Mouse (Mus musculus) forebrain, embryonic 12.5 days (tissue): ENCODE results near the gene Olfr1356. TPM values are rescaled to one million over a fixed set of nuclear protein-coding genes. Genes with fewer than 3 reads are reported as not detected.
"Not testable (repeated sequence)": the region's sequence is repeated elsewhere in the genome, so short reads cannot be mapped to it uniquely, and the experiment has no call there.

Source experiments
- ATAC-seq: fragments of 200-750 bp; cut with Nextera tagmentation; 2 replicates; pipeline ENCODE4 v1.8.0; 2017; ENCODE audit warnings: moderate TSS enrichment; ENCODE audit not compliant: low FRiP score
- H3K27ac ChIP-seq: fragments of 300-500 bp; sonication (generic); 2 replicates; pipeline ENCODE4 v1.5.1; 2016; ENCODE audit warnings: mild to moderate bottlenecking
- H3K27me3 ChIP-seq: fragments of 300-500 bp; sonication (generic); 2 replicates; pipeline ENCODE4 v1.6.1; 2016; ENCODE audit warnings: mild to moderate bottlenecking
- H3K36me3 ChIP-seq: fragments of 300-500 bp; sonication (generic); replicated peaks from 2 replicates; pipeline ENCODE4 v1.6.1; 2016; ENCODE audit warnings: mild to moderate bottlenecking
- H3K4me1 ChIP-seq: fragments of 300-500 bp; sonication (generic); 2 replicates; pipeline ENCODE4 v1.6.1; 2016
- H3K4me2 ChIP-seq: fragments of 300-500 bp; sonication (generic); 2 replicates; pipeline ENCODE4 v1.6.1; 2016; ENCODE audit warnings: mild to moderate bottlenecking, moderate library complexity
- H3K4me3 ChIP-seq: fragments of 300-500 bp; sonication (generic); replicated peaks from 2 replicates; pipeline ENCODE4 v1.5.1; 2016; ENCODE audit warnings: mild to moderate bottlenecking
- H3K9ac ChIP-seq: fragments of 300-500 bp; sonication (generic); 2 replicates; pipeline ENCODE4 v1.6.1; 2016; ENCODE audit warnings: mild to moderate bottlenecking
- H3K9me3 ChIP-seq: fragments of 300-500 bp; sonication (generic); 2 replicates; pipeline ENCODE4 v1.6.1; 2016
- WGBS: fragments of 180-500 bp; shearing (Covaris S2); methylation state at CpG from one replicate; pipeline ENCODE4 v1.1.7; 2016; 5-methylcytosine and 5-hydroxymethylcytosine counted together
- polyA plus RNA-seq: library from polyadenylated mRNA; unstranded; fragments of >200 nt; fragmentation: Nextera tagmentation; extraction: Ambion mirVana; gene quantifications from 2 replicates; pipeline ENCODE4 v1.2.1, GENCODE M21; 2016

The Olfr1356 gene
- not detected in 2 replicates for polyA plus RNA-seq

- Histone ChIP-seq H3K4me3 (no peak within 1 kb of the TSS), H3K27me3 (no peaks in the 10 kb centered on the region), H3K4me1 (no peaks in the 10 kb centered on the region), H3K4me2 (no peak within 1 kb of the TSS), H3K9ac (no peak within 1 kb of the TSS), H3K9me3 (no peaks in the 10 kb centered on the region), H3K27ac (no peak within 1 kb of the TSS), H3K36me3 (no peaks in the 10 kb centered on the region)
- WGBS = 75% methylated on average over 2 of the region's 2 CpGs
- ATAC-seq = no peak
Measured at GRCm38 (mm10) chr10:78852066-78852465, at the start of gene Olfr1356. Olfr1356 (minus strand) TSS chr10:78852166.

GRCm38 (mm10) chr10:78875240-78875639 lies 23.3 kb upstream of the Olfr1356 start, which contains the start of gene Olfr1355:
Olfr1355 (plus strand) TSS chr10:78875540.
- Histone ChIP-seq H3K9ac (no peak within 1 kb of the TSS), H3K4me1 (no peaks in the 10 kb centered on the region), H3K4me2 (no peak within 1 kb of the TSS), H3K9me3 (no peaks in the 10 kb centered on the region), H3K27me3 (no peaks in the 10 kb centered on the region), H3K27ac (no peak within 1 kb of the TSS), H3K36me3 (no peaks in the 10 kb centered on the region), H3K4me3 (no peak within 1 kb of the TSS)
- WGBS = 69% methylated on average over 2 of the region's 2 CpGs
- no peak for ATAC-seq

GRCm38 (mm10) chr10:78840456-78840855 lies 11.5 kb downstream of the Olfr1356 start:
- not testable (repeated sequence) for H3K4me3 ChIP-seq, H3K9ac ChIP-seq, H3K4me2 ChIP-seq, H3K36me3 ChIP-seq, H3K27me3 ChIP-seq, H3K4me1 ChIP-seq, H3K9me3 ChIP-seq, H3K27ac ChIP-seq, ATAC-seq
- 92% methylated on average over 12 of the region's 12 CpGs for WGBS

- Histone ChIP-seq H3K27ac (no peak overlapping the region), H3K27me3 (no peaks in the 10 kb centered on the region), H3K36me3 (no peaks in the 10 kb centered on the region), H3K4me1 (peaks cover 3% of the 10 kb centered on the region; the same call in 1 of the 2 replicates), H3K9me3 (no peaks in the 10 kb centered on the region), H3K9ac (no peak overlapping the region), H3K4me3 (no peak overlapping the region), H3K4me2 (no peak overlapping the region)
- peak; percentile 86; the same call in 1 of the 2 replicates for ATAC-seq
- 59% methylated on average over 6 of the region's 6 CpGs for WGBS
Measured at GRCm38 (mm10) chr10:78812358-78813060, 39.5 kb downstream of the Olfr1356 start.

- Histone ChIP-seq H3K36me3 (no peaks in the 10 kb centered on the region), H3K9me3 (no peaks in the 10 kb centered on the region), H3K4me1 (no peaks in the 10 kb centered on the region), H3K4me2 (no peak overlapping the region), H3K4me3 (no peak overlapping the region), H3K9ac (no peak overlapping the region), H3K27me3 (no peaks in the 10 kb centered on the region), H3K27ac (no peak overlapping the region)
- ATAC-seq = no peak
- 79% methylated on average over 2 of the region's 2 CpGs for WGBS
Measured at GRCm38 (mm10) chr10:78801449-78801848, 50.5 kb downstream of the Olfr1356 start.

Other genes with a start within 250 kb of the Olfr1356 start
- not detected in 2 replicates for gene Olfr1357, start 234.1 kb downstream of the Olfr1356 start, polyA plus RNA-seq
- not detected in 2 replicates for gene Casp14, start 133.9 kb downstream of the Olfr1356 start, polyA plus RNA-seq
- gene Ccdc105, start 99.1 kb downstream of the Olfr1356 start, polyA plus RNA-seq = 0.13 and 0.44 TPM in 2 replicates
- gene Slc1a6, start 71.7 kb downstream of the Olfr1356 start, polyA plus RNA-seq = 1.7 and 1.8 TPM in 2 replicates
- not detected in 2 replicates for gene Olfr1355, start 23.4 kb upstream of the Olfr1356 start, polyA plus RNA-seq
- 0.12 TPM in 1 of 2 replicates, not detected in the other for gene Olfr1354, start 61.0 kb upstream of the Olfr1356 start, polyA plus RNA-seq
- not detected in 2 replicates for gene Olfr8, start 98.5 kb upstream of the Olfr1356 start, polyA plus RNA-seq
- not detected in 2 replicates for gene Olfr1353, start 111.1 kb upstream of the Olfr1356 start, polyA plus RNA-seq
- not detected in 2 replicates for gene Olfr1352, start 128.9 kb upstream of the Olfr1356 start, polyA plus RNA-seq
- gene Olfr1351, start 160.3 kb upstream of the Olfr1356 start, polyA plus RNA-seq = not detected in 2 replicates
- 0.12 and 0.23 TPM in 2 replicates for gene Olfr57, start 176.6 kb upstream of the Olfr1356 start, polyA plus RNA-seq
- gene 2610008E11Rik, start 245.4 kb upstream of the Olfr1356 start, polyA plus RNA-seq = 45.7 and 47.7 TPM in 2 replicates